Mouse (Mus musculus): ENCODE data around the gene Crhr2.

GRCm38 (mm10) chr6:55061328-55061727 lies 71.5 kb downstream of the Crhr2 start:
- TF ChIP-seq CTCF (IDR thresholded peaks at IDR 0.05; ENCODE audit: control insufficient read depth, insufficient read depth, insufficient read length), result no peak
- no peak for TF ChIP-seq USF1 (IDR thresholded peaks at IDR 0.05; ENCODE audit: low read depth)
